Mouse (Mus musculus) lung, embryonic 16.5 days (tissue): Measurements from ENCODE around the gene Fat2. TPM values are rescaled to one million over a fixed set of nuclear protein-coding genes. Genes with fewer than 3 reads are reported as not detected.

Experiments
- ATAC-seq: fragments of 200-750 bp; cut with Nextera tagmentation; 2 replicates; pipeline ENCODE4 v1.8.0; 2017; ENCODE audit warnings: low read depth, mild to moderate bottlenecking, moderate library complexity
- H3K27ac ChIP-seq: fragments of 300-500 bp; sonication (generic); 2 replicates; pipeline ENCODE4 v1.5.1; 2014; ENCODE audit warnings: mild to moderate bottlenecking, control low read depth, low read length
- H3K27me3 ChIP-seq: fragments of 300-500 bp; sonication (generic); 2 replicates; pipeline ENCODE4 v1.6.1; 2014; ENCODE audit warnings: low read depth, low read length, mixed read lengths; ENCODE audit not compliant: control insufficient read depth, insufficient read depth
- H3K36me3 ChIP-seq: fragments of 300-500 bp; sonication (generic); 2 replicates; pipeline ENCODE4 v1.6.1; 2014; ENCODE audit warnings: low read length; ENCODE audit not compliant: control insufficient read depth, insufficient read depth
- H3K4me1 ChIP-seq: fragments of 300-500 bp; sonication (generic); replicated peaks from 2 replicates; pipeline ENCODE4 v1.6.1; 2014; ENCODE audit warnings: low read length, mixed read lengths; ENCODE audit not compliant: control insufficient read depth, insufficient read depth
- H3K4me2 ChIP-seq: fragments of 300-500 bp; sonication (generic); 2 replicates; pipeline ENCODE4 v1.6.1; 2014; ENCODE audit warnings: low read depth, low read length, control low read depth
- H3K4me3 ChIP-seq: fragments of 300-500 bp; sonication (generic); 2 replicates; pipeline ENCODE4 v1.5.1; 2014; ENCODE audit warnings: mild to moderate bottlenecking, low read length, control low read depth
- H3K9ac ChIP-seq: fragments of 300-500 bp; sonication (generic); 2 replicates; pipeline ENCODE4 v1.6.1; 2014; ENCODE audit warnings: low read length, control low read depth
- H3K9me3 ChIP-seq: fragments of 300-500 bp; sonication (generic); 2 replicates; pipeline ENCODE4 v1.6.1; 2016; ENCODE audit warnings: low read length; ENCODE audit not compliant: control insufficient read depth
- WGBS: fragments of 180-500 bp; shearing (Covaris S2); extraction: QIAGEN DNeasy Blood & Tissue Kit; methylation state at CpG from one replicate; pipeline ENCODE4 v1.1.7; 2014; 5-methylcytosine and 5-hydroxymethylcytosine counted together
- polyA plus RNA-seq: library from polyadenylated mRNA; unstranded; fragments of >200 nt; fragmentation: Nextera tagmentation; extraction: Ambion mirVana; gene quantifications from 2 replicates; pipeline ENCODE4 v1.2.1, GENCODE M21; 2015

The Fat2 gene
- polyA plus RNA-seq, 1 experiment from 2014 or later: 0.49 TPM

DNA sequence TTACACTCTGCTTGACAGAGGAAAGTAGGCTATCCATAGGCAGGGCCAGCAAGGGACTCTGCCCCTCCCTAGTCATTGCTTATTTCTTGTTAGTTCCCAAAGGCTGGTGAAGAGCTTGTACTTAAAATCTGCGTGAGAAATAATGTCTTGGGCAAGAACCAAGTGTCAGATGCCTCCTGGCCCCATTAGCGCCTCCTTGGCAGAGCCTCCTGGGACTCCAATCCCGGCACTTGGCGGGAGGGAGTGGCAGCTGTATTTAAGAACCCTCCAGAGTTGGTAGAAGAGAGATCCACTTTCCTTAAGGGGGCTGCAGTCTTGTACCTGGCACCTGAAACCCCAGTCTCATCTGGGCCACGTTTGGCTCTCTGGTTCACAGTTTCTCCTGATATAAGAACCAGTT lies 122.2 kb downstream of the Fat2 start:
- H3K27me3 ChIP-seq: no peaks in the 10 kb centered on the region
- WGBS: 66% methylated on average over 5 of the region's 5 CpGs
- no peak overlapping the region for H3K9ac ChIP-seq
- no peak overlapping the region for H3K4me2 ChIP-seq
- H3K9me3 ChIP-seq: no peaks in the 10 kb centered on the region
- ATAC-seq: no peak
- H3K4me1 ChIP-seq: peaks cover 12% of the 10 kb centered on the region
- no peak overlapping the region for H3K27ac ChIP-seq
- no peak overlapping the region for H3K4me3 ChIP-seq
- H3K36me3 ChIP-seq: peaks cover 2% of the 10 kb centered on the region; the same call in 1 of the 2 replicates

DNA sequence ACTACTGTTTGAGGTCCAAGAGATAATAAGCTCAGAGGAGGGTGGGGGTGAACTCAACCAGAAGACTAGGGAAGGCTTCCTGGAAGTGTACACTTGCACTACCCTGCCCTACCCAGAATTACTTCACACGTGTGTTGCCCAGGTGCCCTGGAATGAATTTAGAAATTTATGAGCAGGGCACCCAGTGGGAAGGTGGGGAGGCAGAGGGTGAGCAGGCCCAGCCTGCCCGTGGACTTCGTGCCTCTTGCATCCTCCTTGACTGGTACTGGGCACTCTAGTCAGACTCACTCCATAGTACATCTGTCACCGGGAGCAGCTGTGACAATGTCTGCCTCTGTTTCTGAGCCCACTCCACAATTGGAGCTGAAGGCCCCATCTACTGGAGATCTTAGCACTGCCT lies 122.8 kb downstream of the Fat2 start:
- H3K9me3 ChIP-seq: no peaks in the 10 kb centered on the region
- H3K27ac ChIP-seq: no peak overlapping the region
- no peaks in the 10 kb centered on the region for H3K27me3 ChIP-seq
- H3K4me2 ChIP-seq: no peak overlapping the region
- no peak overlapping the region for H3K4me3 ChIP-seq
- no peak overlapping the region for H3K9ac ChIP-seq
- no peak for ATAC-seq
- peaks cover 2% of the 10 kb centered on the region; the same call in 1 of the 2 replicates for H3K36me3 ChIP-seq
- WGBS: 95% methylated on average over 4 of the region's 4 CpGs
- peaks cover 13% of the 10 kb centered on the region for H3K4me1 ChIP-seq

DNA sequence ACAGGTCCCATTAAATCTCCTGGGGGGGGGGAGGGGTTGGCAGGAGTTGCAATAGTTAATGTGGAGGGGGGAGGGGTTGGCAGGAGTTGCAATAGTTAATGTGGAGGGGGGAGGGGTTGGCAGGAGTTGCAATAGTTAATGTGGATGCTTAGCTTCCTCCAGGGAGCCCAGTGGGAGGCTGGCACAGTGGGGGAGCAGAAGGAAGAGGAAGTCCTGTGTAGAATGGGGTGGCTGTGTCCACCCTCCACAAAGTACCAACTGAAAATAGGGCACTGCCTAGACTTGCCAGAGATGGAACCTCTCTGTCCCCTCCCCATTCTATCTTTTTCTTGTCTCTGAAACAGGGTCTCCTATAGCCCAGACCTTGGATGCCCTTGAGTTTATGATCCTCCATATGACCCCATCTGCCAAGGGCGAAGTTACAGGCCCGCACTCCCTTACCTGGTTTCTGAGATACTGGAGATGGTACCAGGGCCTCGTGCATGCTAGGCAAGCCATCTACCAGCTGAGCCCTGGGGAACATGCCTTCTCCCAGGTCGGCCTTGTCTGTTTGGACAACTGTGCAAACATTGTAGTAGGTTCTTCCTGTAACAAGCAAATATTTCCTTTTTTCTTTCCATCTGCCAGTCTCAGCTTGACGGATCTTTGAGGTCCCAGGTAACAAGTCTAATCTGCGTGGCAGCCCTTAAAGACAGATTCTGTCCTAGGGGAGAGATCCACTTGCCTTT lies 126.6 kb downstream of the Fat2 start:
- no peak overlapping the region for H3K4me3 ChIP-seq
- no peak overlapping the region for H3K4me2 ChIP-seq
- WGBS: 54% methylated on average over 6 of the region's 6 CpGs
- H3K27me3 ChIP-seq: no peaks in the 10 kb centered on the region
- H3K4me1 ChIP-seq: peaks cover 8% of the 10 kb centered on the region
- H3K36me3 ChIP-seq: no peaks in the 10 kb centered on the region
- H3K9me3 ChIP-seq: no peaks in the 10 kb centered on the region
- no peak overlapping the region for H3K9ac ChIP-seq
- H3K27ac ChIP-seq: no peak overlapping the region
- ATAC-seq: no peak

DNA sequence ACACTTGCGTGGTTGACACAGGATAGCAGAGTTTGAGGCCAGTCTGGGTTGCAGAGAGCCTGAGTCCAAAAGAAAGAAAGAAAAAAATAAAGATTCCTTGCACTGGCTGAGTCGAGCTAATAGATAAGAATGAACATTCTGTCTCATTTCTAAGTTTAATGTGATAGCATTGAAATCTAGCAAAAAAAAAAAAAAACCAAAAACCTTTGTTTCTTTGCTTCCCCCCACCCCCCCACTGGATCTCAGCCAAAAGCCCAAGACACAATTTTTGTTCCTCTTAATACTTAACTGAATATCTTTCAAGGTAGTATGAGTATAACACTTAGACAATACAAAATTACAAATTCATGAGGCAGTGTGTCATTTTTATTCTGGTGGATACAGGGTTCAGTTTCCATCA lies 127.3 kb downstream of the Fat2 start:
- H3K4me2 ChIP-seq: no peak overlapping the region
- no peak overlapping the region for H3K27ac ChIP-seq
- H3K9me3 ChIP-seq: no peaks in the 10 kb centered on the region
- H3K36me3 ChIP-seq: no peaks in the 10 kb centered on the region
- peaks cover 8% of the 10 kb centered on the region for H3K4me1 ChIP-seq
- no peaks in the 10 kb centered on the region for H3K27me3 ChIP-seq
- no peak overlapping the region for H3K4me3 ChIP-seq
- no peak for ATAC-seq
- WGBS: 60% methylated on average over 2 of the region's 2 CpGs
- H3K9ac ChIP-seq: no peak overlapping the region

DNA sequence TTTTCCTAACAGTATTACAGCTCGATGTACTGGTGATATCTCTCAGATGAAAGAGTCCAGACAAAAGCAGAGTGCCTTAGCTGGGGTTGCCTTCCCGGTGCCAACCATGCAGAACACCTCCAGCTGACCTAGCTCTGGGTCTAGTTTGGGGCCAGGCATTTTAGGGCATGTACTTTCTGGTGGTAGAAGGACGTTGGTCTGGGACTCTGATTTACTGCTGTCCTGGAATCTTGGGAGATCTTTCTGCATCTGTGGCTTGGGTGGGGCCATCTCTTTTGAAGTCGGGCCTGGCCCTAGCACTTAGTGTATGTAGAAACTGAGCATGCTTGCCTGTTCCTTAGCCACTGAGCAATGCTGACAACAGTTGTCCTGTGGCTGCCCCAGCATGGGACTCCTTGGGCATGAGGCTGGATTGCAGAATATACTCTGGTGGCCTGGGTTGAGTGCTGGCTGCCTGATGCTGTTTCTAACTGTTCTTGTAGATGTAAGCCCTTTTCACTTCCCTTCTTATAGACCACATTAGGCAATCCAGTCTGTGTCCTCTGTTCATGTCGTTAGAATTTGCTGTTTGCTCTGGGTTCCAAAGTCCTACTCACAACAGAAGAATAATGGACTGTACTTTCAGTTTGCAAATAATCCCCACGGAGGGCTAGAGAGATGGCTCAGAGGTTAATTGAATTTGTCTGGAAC lies 128.2 kb downstream of the Fat2 start:
- no peaks in the 10 kb centered on the region for H3K9me3 ChIP-seq
- H3K27me3 ChIP-seq: no peaks in the 10 kb centered on the region
- H3K9ac ChIP-seq: no peak overlapping the region
- H3K4me1 ChIP-seq: peaks cover 8% of the 10 kb centered on the region
- H3K4me2 ChIP-seq: no peak overlapping the region
- H3K27ac ChIP-seq: no peak overlapping the region
- H3K4me3 ChIP-seq: no peak overlapping the region
- no peaks in the 10 kb centered on the region for H3K36me3 ChIP-seq
- 55% methylated on average over 6 of the region's 6 CpGs for WGBS
- no peak for ATAC-seq

DNA sequence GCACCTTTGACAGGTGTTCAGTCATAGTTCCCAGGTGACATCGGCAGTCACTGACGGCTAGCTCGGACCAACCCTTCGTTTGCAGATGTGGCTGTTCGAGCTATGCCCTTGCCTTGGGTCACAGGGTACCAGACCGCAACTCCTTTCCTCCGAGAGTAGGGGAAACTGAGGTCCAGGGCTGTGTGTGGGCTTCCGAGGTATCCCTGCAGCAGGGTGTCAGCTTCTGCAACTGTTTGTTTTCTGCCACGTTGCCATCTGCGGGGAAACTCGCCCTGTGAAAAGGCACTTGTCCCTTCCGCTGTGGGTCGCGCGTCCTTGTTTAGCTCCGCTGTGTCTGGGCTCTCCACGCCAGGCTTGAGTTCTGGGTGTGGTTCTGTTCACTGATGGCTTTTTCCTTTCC lies 131.8 kb downstream of the Fat2 start:
- Histone ChIP-seq H3K27me3 (no peaks in the 10 kb centered on the region), H3K4me3 (peak overlapping the region; percentile 59), H3K4me2 (peak overlapping the region; percentile 85), H3K27ac (no peak overlapping the region), H3K36me3 (no peaks in the 10 kb centered on the region), H3K9ac (peak overlapping the region; percentile 68), H3K9me3 (no peaks in the 10 kb centered on the region), H3K4me1 (peaks cover 8% of the 10 kb centered on the region)
- 2% methylated on average over 17 of the region's 17 CpGs for WGBS
- peak; percentile 64 for ATAC-seq

DNA sequence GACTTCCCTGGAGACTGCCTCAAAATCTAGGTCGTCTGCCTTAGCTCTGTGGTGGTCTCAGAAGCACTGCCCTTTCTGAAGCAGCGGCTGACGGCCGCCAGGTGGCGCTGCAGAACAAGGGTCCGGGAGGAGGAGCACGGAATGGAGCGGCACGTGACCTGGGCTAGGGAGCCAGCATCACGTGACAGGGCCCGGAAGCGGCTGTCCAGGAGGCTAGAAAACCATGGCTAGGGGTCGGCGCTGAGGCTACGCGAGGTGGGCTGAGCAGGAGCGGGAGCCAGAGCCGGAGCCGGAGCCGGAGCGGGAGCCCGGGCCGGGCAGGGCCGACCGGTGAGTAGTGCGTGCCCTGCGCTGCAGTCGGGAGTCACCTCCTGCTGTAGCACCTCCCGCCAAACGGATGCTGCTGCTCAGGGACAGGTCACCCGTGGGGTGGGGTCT lies 132.2 kb downstream of the Fat2 start, which contains the start of gene Slc36a1:
TSS of gene Slc36a1 (plus strand) at position 192 of the 438 bp plus-strand sequence.
- no peaks in the 10 kb centered on the region for H3K27me3 ChIP-seq
- H3K4me2 ChIP-seq: peak within 1 kb of the TSS; percentile 85
- no peaks in the 10 kb centered on the region for H3K36me3 ChIP-seq
- H3K27ac ChIP-seq: no peak within 1 kb of the TSS
- H3K9ac ChIP-seq: peak within 1 kb of the TSS; percentile 68
- H3K9me3 ChIP-seq: no peaks in the 10 kb centered on the region
- ATAC-seq: peak; percentile 95
- WGBS: under 1% methylated on average over 28 of the region's 31 CpGs
- peaks cover 3% of the 10 kb centered on the region for H3K4me1 ChIP-seq
- peak within 1 kb of the TSS; percentile 59 for H3K4me3 ChIP-seq

Other genes starting within 250 kb of the Fat2 start
- gene Gm2a, start 238.4 kb downstream of the Fat2 start, polyA plus RNA-seq: 22.8 TPM in 2 replicates
- not detected in 2 replicates for gene Slc36a3, start 184.9 kb downstream of the Fat2 start, polyA plus RNA-seq
- gene Slc36a2, start 151.5 kb downstream of the Fat2 start, polyA plus RNA-seq: 8.8 and 9.6 TPM in 2 replicates
- gene Slc36a1, start 132.2 kb downstream of the Fat2 start, polyA plus RNA-seq: 2.2 and 3.2 TPM in 2 replicates
- gene Sparc, start 86.6 kb upstream of the Fat2 start, polyA plus RNA-seq: 2,256 and 2,274 TPM in 2 replicates
- 581 and 600 TPM in 2 replicates for gene Atox1, start 124.7 kb upstream of the Fat2 start, polyA plus RNA-seq
- gene G3bp1, start 133.1 kb upstream of the Fat2 start, polyA plus RNA-seq: 141 and 152 TPM in 2 replicates